8 mouse cellular contexts compared by ENCODE assay signal in genomic region chr17:48960161-48960698, GRCm38 (mm10). TPM values are rescaled to one million over a fixed set of nuclear protein-coding genes. Genes with fewer than 3 reads are reported as not detected.
DNase-seq lines count a peak whose midpoint lies in the region; ATAC-seq and TF ChIP-seq lines count a peak whose summit lies in the region.

No protein-coding gene starts in this region.

- no peak overlapping the region for H3K4me3 ChIP-seq in cerebellum, adult 2 months (replicated peaks; ENCODE audit: insufficient read depth, low read depth, low read length)
- H3K4me3 ChIP-seq in intestine, embryonic 15.5 days (replicated peaks) = peak overlapping the region; percentile 19
- no peak overlapping the region for H3K4me3 ChIP-seq in liver, embryonic 15.5 days (replicated peaks)
- H3K4me3 ChIP-seq in small intestine, adult 2 months (ENCODE audit: low read depth, low read length) = peak overlapping the region; percentile 35

- no peak overlapping the region for H3K9ac ChIP-seq in intestine, embryonic 15.5 days
- H3K9ac ChIP-seq in liver, embryonic 15.5 days = no peak overlapping the region

- WGBS in cerebellum, adult 2 months = 17% methylated on average over 16 of the region's 16 CpGs
- WGBS in intestine, embryonic 15.5 days = 1% methylated on average over 16 of the region's 16 CpGs
- WGBS in liver, embryonic 15.5 days (ENCODE audit: insufficient replicate concordance) = 10% methylated on average over 16 of the region's 16 CpGs
- 6% methylated on average over 16 of the region's 16 CpGs for WGBS in small intestine, adult 2 months

- no peak overlapping the region for H3K27ac ChIP-seq in cerebellum, adult 2 months (ENCODE audit: insufficient read depth, low read length)
- peak overlapping the region; percentile 40; the same call in 1 of the 2 replicates for H3K27ac ChIP-seq in intestine, embryonic 15.5 days
- H3K27ac ChIP-seq in liver, embryonic 15.5 days (replicated peaks) = no peak overlapping the region
- H3K27ac ChIP-seq in small intestine, adult 2 months (ENCODE audit: insufficient read depth, low read depth, low read length) = no peak overlapping the region

- peak; percentile 89 for ATAC-seq in intestine, embryonic 15.5 days
- ATAC-seq in liver, embryonic 15.5 days (ENCODE audit: insufficient read depth) = no peak; the same call in 1 of the 2 replicates
- no peak for ATAC-seq in granulocyte monocyte progenitor cell, adult 5-6 weeks (replicated peaks; ENCODE audit: poor library complexity, severe bottlenecking)

- no peaks in the 10 kb centered on the region for H3K36me3 ChIP-seq in intestine, embryonic 15.5 days
- H3K36me3 ChIP-seq in liver, embryonic 15.5 days (replicated peaks) = no peaks in the 10 kb centered on the region
- H3K36me3 ChIP-seq in small intestine, adult 2 months (ENCODE audit: control insufficient read depth, insufficient read depth, low read length) = no peaks in the 10 kb centered on the region

- peak; percentile 24 to 36 for DNase-seq in cerebellum, postnatal 14 days
- no peak for DNase-seq in cerebellum, adult 2 months
- peak; percentile 40 for DNase-seq in gastrocnemius, postnatal 25 days
- DNase-seq in thymus, postnatal 10 days (ENCODE audit: low spot score in 2 of 2) = no peak

- no peak for TF ChIP-seq POLR2A in cerebellum, adult 2 months (IDR thresholded peaks at IDR 0.05; ENCODE audit: borderline replicate concordance, insufficient read depth, low read length)
- no peak for TF ChIP-seq POLR2A in small intestine, adult 2 months (IDR thresholded peaks at IDR 0.05; ENCODE audit: low read depth, low read length)

- H3K4me2 ChIP-seq in intestine, embryonic 15.5 days (replicated peaks) = peak overlapping the region; percentile 60
- peak overlapping the region; percentile 40; the same call in 1 of the 2 replicates for H3K4me2 ChIP-seq in liver, embryonic 15.5 days

- H3K27me3 ChIP-seq in cerebellum, adult 2 months (ENCODE audit: control insufficient read depth, insufficient read depth, low read length) = no peaks in the 10 kb centered on the region
- no peaks in the 10 kb centered on the region for H3K27me3 ChIP-seq in intestine, embryonic 15.5 days (replicated peaks)
- H3K27me3 ChIP-seq in liver, embryonic 15.5 days = no peaks in the 10 kb centered on the region
- no peaks in the 10 kb centered on the region for H3K27me3 ChIP-seq in small intestine, adult 2 months (ENCODE audit: control insufficient read depth, insufficient read depth, low read length)

- H3K9me3 ChIP-seq in intestine, embryonic 15.5 days = no peaks in the 10 kb centered on the region
- no peaks in the 10 kb centered on the region for H3K9me3 ChIP-seq in liver, embryonic 15.5 days (replicated peaks)

- no peaks in the 10 kb centered on the region for H3K4me1 ChIP-seq in cerebellum, adult 2 months (ENCODE audit: control insufficient read depth, insufficient read depth, low read length)
- H3K4me1 ChIP-seq in intestine, embryonic 15.5 days (replicated peaks) = peaks cover 6% of the 10 kb centered on the region; the same call in 1 of the 2 replicates
- 0 out of 2 replicates have a peak, but pooled peaks cover 4% of the 10 kb centered on the region for H3K4me1 ChIP-seq in liver, embryonic 15.5 days (replicated peaks)
- peaks cover 3% of the 10 kb centered on the region; the same call in 1 of the 2 replicates for H3K4me1 ChIP-seq in small intestine, adult 2 months (ENCODE audit: control insufficient read depth, insufficient read depth, insufficient read length, low read length)

- TF ChIP-seq CTCF in cerebellum, adult 2 months (IDR thresholded peaks at IDR 0.05; ENCODE audit: borderline replicate concordance, insufficient read depth, low read depth, low read length) = no peak
- no peak for TF ChIP-seq CTCF in small intestine, adult 2 months (IDR thresholded peaks at IDR 0.05; ENCODE audit: extremely low read depth, insufficient read length, insufficient replicate concordance, low read depth, low read length)

RNA-seq across cellular contexts. Expression of gene Lrfn2, which starts 28.1 kb away (rescaled TPM):
- polyA plus RNA-seq in cerebellum, adult 2 months (2012; rRNA removed) = 2.1 and 3.1 TPM in 2 replicates
- total RNA-seq in gastrocnemius, postnatal 25 days (2021) = under 1 TPM; 0.13 to 0.24 TPM
- 0.61 and 0.99 TPM in 2 replicates for polyA plus RNA-seq in intestine, embryonic 15.5 days (2015; fragmentation: Nextera tagmentation; extraction: Ambion mirVana)
- not detected in 2 replicates for polyA plus RNA-seq in liver, embryonic 15.5 days (2015; fragmentation: Nextera tagmentation; extraction: Ambion mirVana)
- polyA plus RNA-seq in small intestine, adult 2 months (2012; rRNA removed) = 0.10 and 0.11 TPM in 2 replicates
- not detected in 2 replicates for total RNA-seq in granulocyte monocyte progenitor cell, adult 5-6 weeks (2014; fragmentation: Nextera tagmentation)
- not detected in 2 replicates for total RNA-seq in granulocyte monocyte progenitor cell, adult 5-6 weeks (2017)

Comparison
In these comparisons a context has a peak if more than half of its experiments do, and no peak if none do; other contexts are left out.
1. DNase-seq: peak in cerebellum, postnatal 14 days (2 of 2) and gastrocnemius, postnatal 25 days (single experiment); none in cerebellum, adult 2 months (0 of 2) and thymus, postnatal 10 days (0 of 2).
2. H3K4me3 ChIP-seq: peak in intestine, embryonic 15.5 days (single experiment) and small intestine, adult 2 months (single experiment); none in cerebellum, adult 2 months (single experiment) and liver, embryonic 15.5 days (single experiment).